Comparison of ENCODE assay signal across 8 mouse cellular contexts in genomic region chr11:116488693-116489375, GRCm38 (mm10). TPM values are rescaled to one million over a fixed set of nuclear protein-coding genes. Genes with fewer than 3 reads are reported as not detected.
A peak's percentile ranks its signal among the peaks of the same experiment; 100 is the strongest.
DNase-seq lines count a peak whose midpoint lies in the region; ATAC-seq and TF ChIP-seq lines count a peak whose summit lies in the region.

No protein-coding gene starts in this region.

- peaks cover 5% of the 10 kb centered on the region for H3K4me1 ChIP-seq in lung, embryonic 14.5 days (ENCODE audit: insufficient read depth)
- peaks cover 5% of the 10 kb centered on the region; the same call in 1 of the 2 replicates for H3K4me1 ChIP-seq in hindbrain, postnatal 0 days (ENCODE audit: insufficient read depth, low read length)
- 0 out of 2 replicates have a peak, but pooled peaks cover 2% of the 10 kb centered on the region for H3K4me1 ChIP-seq in midbrain, postnatal 0 days (ENCODE audit: insufficient read depth, low read length)

- peak; percentile 18 for DNase-seq in lung, embryonic 14.5 days
- no peak for DNase-seq in lung, postnatal 14 days
- DNase-seq in ZHBTc4 (ENCODE audit: low read depth, low spot score), result peak; percentile 90
- DNase-seq in hindbrain, postnatal 0 days (ENCODE audit: low spot score), result peak; percentile 28
- DNase-seq in midbrain, postnatal 0 days (ENCODE audit: low spot score), result no peak
- DNase-seq in adrenal gland, postnatal 25 days, result no peak
- no peak for DNase-seq in left cerebral cortex, adult 9 months (ENCODE audit: low spot score in 2 of 2)
- no peak for DNase-seq in embryo, embryonic 11 days

- TF ChIP-seq CTCF in lung, embryonic 14.5 days (IDR thresholded peaks at IDR 0.05; ENCODE audit: low read depth), result peak; percentile 50
- peak; percentile 57 for TF ChIP-seq CTCF in hindbrain, postnatal 0 days (IDR thresholded peaks at IDR 0.05; ENCODE audit: low read depth)
- peak; percentile 61 for TF ChIP-seq CTCF in midbrain, postnatal 0 days (IDR thresholded peaks at IDR 0.05)

- H3K4me2 ChIP-seq in lung, embryonic 14.5 days, result peak overlapping the region; percentile 59
- H3K4me2 ChIP-seq in hindbrain, postnatal 0 days (ENCODE audit: low read depth, low read length), result peak overlapping the region; percentile 62
- H3K4me2 ChIP-seq in midbrain, postnatal 0 days (ENCODE audit: low read depth, low read length, poor library complexity, severe bottlenecking), result peak overlapping the region; percentile 59

- no peak overlapping the region for H3K27ac ChIP-seq in lung, embryonic 14.5 days (ENCODE audit: low read depth)
- H3K27ac ChIP-seq in hindbrain, postnatal 0 days, result no peak overlapping the region
- no peak overlapping the region for H3K27ac ChIP-seq in midbrain, postnatal 0 days (ENCODE audit: low read depth, low read length)

- 65% methylated on average over 14 of the region's 14 CpGs for WGBS in lung, embryonic 14.5 days
- WGBS in hindbrain, postnatal 0 days, result 73% methylated on average over 14 of the region's 14 CpGs
- WGBS in midbrain, postnatal 0 days, result 73% methylated on average over 14 of the region's 14 CpGs

- H3K36me3 ChIP-seq in lung, embryonic 14.5 days (ENCODE audit: insufficient read depth), result peaks cover 44% of the 10 kb centered on the region
- H3K36me3 ChIP-seq in hindbrain, postnatal 0 days (ENCODE audit: insufficient read depth, low read length), result peaks cover 20% of the 10 kb centered on the region; the same call in 1 of the 2 replicates
- peaks cover 22% of the 10 kb centered on the region for H3K36me3 ChIP-seq in midbrain, postnatal 0 days (ENCODE audit: insufficient read depth, low read length)

- H3K27me3 ChIP-seq in lung, embryonic 14.5 days (ENCODE audit: insufficient read depth, low read length), result no peaks in the 10 kb centered on the region
- H3K27me3 ChIP-seq in hindbrain, postnatal 0 days (ENCODE audit: insufficient read depth, low read length), result no peaks in the 10 kb centered on the region
- no peaks in the 10 kb centered on the region for H3K27me3 ChIP-seq in midbrain, postnatal 0 days (ENCODE audit: insufficient read depth, low read length)

- no peaks in the 10 kb centered on the region for H3K9me3 ChIP-seq in lung, embryonic 14.5 days (ENCODE audit: low read depth, low read length)
- H3K9me3 ChIP-seq in hindbrain, postnatal 0 days (ENCODE audit: low read length), result no peaks in the 10 kb centered on the region
- H3K9me3 ChIP-seq in midbrain, postnatal 0 days (ENCODE audit: low read length), result no peaks in the 10 kb centered on the region

- ATAC-seq in lung, embryonic 14.5 days (ENCODE audit: insufficient read depth), result no peak
- no peak for ATAC-seq in hindbrain, postnatal 0 days
- ATAC-seq in midbrain, postnatal 0 days (ENCODE audit: low FRiP score), result no peak

- H3K9ac ChIP-seq in lung, embryonic 14.5 days, result peak overlapping the region; percentile 90
- peak overlapping the region; percentile 86; the same call in 1 of the 2 replicates for H3K9ac ChIP-seq in hindbrain, postnatal 0 days (replicated peaks; ENCODE audit: low read length)
- H3K9ac ChIP-seq in midbrain, postnatal 0 days (replicated peaks; ENCODE audit: low read length, poor library complexity, severe bottlenecking), result peak overlapping the region; percentile 87; the same call in 1 of the 2 replicates

- peak overlapping the region; percentile 98 for H3K4me3 ChIP-seq in lung, embryonic 14.5 days (ENCODE audit: low read depth, low read length)
- peak overlapping the region; percentile 91 for H3K4me3 ChIP-seq in hindbrain, postnatal 0 days (ENCODE audit: low read length)
- H3K4me3 ChIP-seq in midbrain, postnatal 0 days (ENCODE audit: low read depth, low read length), result peak overlapping the region; percentile 99

RNA-seq across cellular contexts. Expression of gene Prpsap1, which starts 5.2 kb away (rescaled TPM):
- 191 and 206 TPM in 2 replicates for polyA plus RNA-seq in lung, embryonic 14.5 days (2014; fragmentation: Nextera tagmentation; extraction: Ambion mirVana)
- total RNA-seq in hindbrain, postnatal 0 days (2014; rRNA removed), result 99.7 and 105 TPM in 2 replicates
- 148 and 150 TPM in 2 replicates for polyA plus RNA-seq in hindbrain, postnatal 0 days (2015; fragmentation: Nextera tagmentation; extraction: Ambion mirVana)
- 110 and 113 TPM in 2 replicates for total RNA-seq in midbrain, postnatal 0 days (2014; rRNA removed)
- polyA plus RNA-seq in midbrain, postnatal 0 days (2015; fragmentation: Nextera tagmentation; extraction: Ambion mirVana), result 156 and 157 TPM in 2 replicates
- 112 TPM in 2 replicates for total RNA-seq in adrenal gland, postnatal 25 days (2021)

RNA-seq across cellular contexts. Expression of gene Qrich2, which starts 22.8 kb away (rescaled TPM):
- 0.45 TPM in 1 of 2 replicates, not detected in the other for polyA plus RNA-seq in lung, embryonic 14.5 days (2014; fragmentation: Nextera tagmentation; extraction: Ambion mirVana)
- total RNA-seq in hindbrain, postnatal 0 days (2014; rRNA removed), result not detected in 2 replicates
- 0.30 and 0.31 TPM in 2 replicates for polyA plus RNA-seq in hindbrain, postnatal 0 days (2015; fragmentation: Nextera tagmentation; extraction: Ambion mirVana)
- total RNA-seq in midbrain, postnatal 0 days (2014; rRNA removed), result not detected in 2 replicates
- 0.14 and 0.15 TPM in 2 replicates for polyA plus RNA-seq in midbrain, postnatal 0 days (2015; fragmentation: Nextera tagmentation; extraction: Ambion mirVana)
- total RNA-seq in adrenal gland, postnatal 25 days (2021), result not detected in 2 replicates

RNA-seq across cellular contexts. Expression of gene Sphk1, which starts 41.9 kb away (rescaled TPM):
- 4.0 and 5.5 TPM in 2 replicates for polyA plus RNA-seq in lung, embryonic 14.5 days (2014; fragmentation: Nextera tagmentation; extraction: Ambion mirVana)
- total RNA-seq in hindbrain, postnatal 0 days (2014; rRNA removed), result 25.5 and 29.7 TPM in 2 replicates
- 17.9 and 20.4 TPM in 2 replicates for polyA plus RNA-seq in hindbrain, postnatal 0 days (2015; fragmentation: Nextera tagmentation; extraction: Ambion mirVana)
- 12.2 and 12.4 TPM in 2 replicates for total RNA-seq in midbrain, postnatal 0 days (2014; rRNA removed)
- 9.3 and 13.8 TPM in 2 replicates for polyA plus RNA-seq in midbrain, postnatal 0 days (2015; fragmentation: Nextera tagmentation; extraction: Ambion mirVana)
- total RNA-seq in adrenal gland, postnatal 25 days (2021), result 0.57 and 1.5 TPM in 2 replicates

RNA-seq across cellular contexts. Expression of gene Ubald2, which starts 54.9 kb away (rescaled TPM):
- polyA plus RNA-seq in lung, embryonic 14.5 days (2014; fragmentation: Nextera tagmentation; extraction: Ambion mirVana), result 64.9 and 66.7 TPM in 2 replicates
- total RNA-seq in hindbrain, postnatal 0 days (2014; rRNA removed), result 67.9 and 102 TPM in 2 replicates
- polyA plus RNA-seq in hindbrain, postnatal 0 days (2015; fragmentation: Nextera tagmentation; extraction: Ambion mirVana), result 39.3 and 41.7 TPM in 2 replicates
- 81.0 and 85.9 TPM in 2 replicates for total RNA-seq in midbrain, postnatal 0 days (2014; rRNA removed)
- 40.1 and 40.9 TPM in 2 replicates for polyA plus RNA-seq in midbrain, postnatal 0 days (2015; fragmentation: Nextera tagmentation; extraction: Ambion mirVana)
- total RNA-seq in adrenal gland, postnatal 25 days (2021), result 27.9 and 48.4 TPM in 2 replicates

Comparison
In these comparisons a context has a peak if more than half of its experiments do, and no peak if none do; other contexts are left out.
1. DNase-seq: peak in lung, embryonic 14.5 days (single experiment), ZHBTc4 (single experiment) and hindbrain, postnatal 0 days (single experiment); none in lung, postnatal 14 days (single experiment), midbrain, postnatal 0 days (single experiment), adrenal gland, postnatal 25 days (single experiment), left cerebral cortex, adult 9 months (0 of 2) and embryo, embryonic 11 days (single experiment).
2. Peak in every context shown above with its lines, with median percentiles within 50 percentile points of each other: H3K4me2 ChIP-seq, H3K4me3 ChIP-seq, H3K9ac ChIP-seq and CTCF ChIP-seq.